Mouse (Mus musculus) cortical plate, adult 2 months (tissue): Measurements from ENCODE around the gene Sez6.

ENCODE experiments used
- CTCF ChIP-seq: fragments of 200-500 bp; IDR thresholded peaks from 2 replicates; pipeline ENCODE4 v1.5.1; 2011; ENCODE audit warnings: mild to moderate bottlenecking, control low read depth, low read length; ENCODE audit not compliant: insufficient read depth; ENCODE audit errors: extremely low read depth
- POLR2A ChIP-seq: fragments of 200-500 bp; IDR thresholded peaks from 2 replicates; pipeline ENCODE4 v1.6.1; 2011; ENCODE audit warnings: mild to moderate bottlenecking, low read length, control low read depth; ENCODE audit not compliant: insufficient read depth; ENCODE audit errors: extremely low read depth

DNA sequence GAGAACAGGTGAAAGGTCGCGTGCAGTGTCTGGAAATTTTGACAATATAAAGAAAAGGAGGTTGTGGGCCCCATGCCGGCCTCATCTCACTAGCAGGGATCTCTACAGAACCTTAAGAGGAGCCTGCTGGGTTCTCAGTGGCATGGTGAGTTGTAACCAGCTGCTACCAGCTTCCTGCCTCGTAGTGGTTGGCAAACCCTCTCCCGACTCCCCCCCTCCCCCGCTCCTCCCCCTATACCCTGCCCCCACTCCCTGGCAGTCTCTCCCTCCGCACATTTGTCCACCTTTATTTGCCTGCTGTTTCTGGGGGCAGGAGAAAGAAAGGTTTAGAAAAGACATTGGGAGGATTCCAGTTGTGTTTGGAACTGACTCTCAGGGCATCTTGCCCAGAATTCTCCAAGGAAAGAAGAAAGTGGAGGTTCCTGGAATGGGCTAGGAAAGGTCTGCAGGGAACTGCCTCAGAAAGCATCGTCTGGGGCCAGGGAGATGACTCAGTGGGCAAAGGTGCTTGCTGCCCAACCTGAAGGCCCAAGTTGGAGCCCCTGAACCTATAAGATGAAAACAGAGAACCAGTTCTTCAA lies 28.7 kb upstream of the Sez6 start:
- no peak for TF ChIP-seq CTCF
- TF ChIP-seq POLR2A: no peak
